In the genomic region with DNA sequence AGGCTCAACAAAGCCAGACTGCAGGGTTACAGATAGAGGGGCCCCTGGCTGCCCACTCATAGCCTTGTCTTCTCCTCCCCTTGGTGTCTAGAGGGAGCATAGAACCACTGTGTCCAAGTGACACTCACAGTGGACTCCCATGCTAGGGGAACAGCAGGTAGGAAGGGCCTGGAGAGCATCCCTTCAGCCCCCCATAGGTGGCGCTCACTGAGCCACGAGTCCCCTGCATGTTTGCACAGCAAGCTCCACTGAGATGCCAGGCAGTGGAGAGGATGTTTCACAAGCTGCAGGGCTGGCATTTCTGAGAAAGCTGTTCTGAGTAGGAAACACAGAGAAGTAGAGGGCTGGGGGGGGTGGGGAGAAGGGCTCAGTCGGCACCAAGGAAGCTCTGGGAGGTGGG, we compare ENCODE assay signal across 9 mouse cellular contexts. TPM values are rescaled to one million over a fixed set of nuclear protein-coding genes. Genes with fewer than 3 reads are reported as not detected.
DNase-seq lines count a peak whose midpoint lies in the region; ATAC-seq and TF ChIP-seq lines count a peak whose summit lies in the region.
"Had no signal": no experiment of that assay in that cellular context is flagged by ENCODE, and none has a peak within 500 bp of the region (broad histone marks: within the 10 kb centered on the region; RNA-seq: fewer than 3 reads in every experiment).

No protein-coding gene starts in this region.

- H3K4me2 ChIP-seq in heart, postnatal 0 days (ENCODE audit: low read depth, low read length): no peak overlapping the region

- peak; percentile 86 for TF ChIP-seq CTCF in ES-Bruce4 (IDR thresholded peaks at IDR 0.05; ENCODE audit: low read depth, low read length)
- peak; percentile 75 for TF ChIP-seq CTCF in heart, postnatal 0 days (IDR thresholded peaks at IDR 0.05; ENCODE audit: low read depth)
- TF ChIP-seq CTCF in layer of hippocampus, adult 2 months (conservative IDR thresholded peaks at IDR 0.05): peak; percentile 81

- no peak overlapping the region for H3K4me3 ChIP-seq in ES-Bruce4 (ENCODE audit: low read depth, low read length)
- H3K4me3 ChIP-seq in heart, postnatal 0 days (ENCODE audit: low read depth, low read length): no peak overlapping the region
- H3K4me3 ChIP-seq in layer of hippocampus, adult 2 months: no peak overlapping the region

- H3K27me3 ChIP-seq in ES-Bruce4 (ENCODE audit: control insufficient read depth, insufficient read depth, low read length, poor library complexity, severe bottlenecking): no peaks in the 10 kb centered on the region
- no peaks in the 10 kb centered on the region for H3K27me3 ChIP-seq in heart, postnatal 0 days (ENCODE audit: control insufficient read depth, insufficient read depth, low read length)

- no peaks in the 10 kb centered on the region for H3K36me3 ChIP-seq in ES-Bruce4 (ENCODE audit: control insufficient read depth, insufficient read depth, low read length, poor library complexity, severe bottlenecking)
- no peaks in the 10 kb centered on the region for H3K36me3 ChIP-seq in heart, postnatal 0 days (replicated peaks; ENCODE audit: control insufficient read depth, insufficient read depth, low read length)

- H3K9me3 ChIP-seq in ES-Bruce4 (replicated peaks; ENCODE audit: control insufficient read depth, insufficient read depth, low read length, poor library complexity, severe bottlenecking): no peaks in the 10 kb centered on the region
- no peaks in the 10 kb centered on the region for H3K9me3 ChIP-seq in heart, postnatal 0 days (replicated peaks; ENCODE audit: control insufficient read depth, low read length)

- 0 out of 2 replicates have a peak overlapping the region, but pooled peaks have one; percentile 2 for H3K9ac ChIP-seq in ES-Bruce4 (ENCODE audit: low read depth, poor library complexity, severe bottlenecking)
- H3K9ac ChIP-seq in heart, postnatal 0 days (replicated peaks; ENCODE audit: low read depth, low read length): no peak overlapping the region

- peak overlapping the region; percentile 47 for H3K27ac ChIP-seq in ES-Bruce4 (ENCODE audit: insufficient read depth, low read length)
- no peak overlapping the region for H3K27ac ChIP-seq in heart, postnatal 0 days (ENCODE audit: low read depth)
- H3K27ac ChIP-seq in layer of hippocampus, adult 2 months: no peak overlapping the region

- H3K4me1 ChIP-seq in ES-Bruce4 (ENCODE audit: control insufficient read depth, insufficient read depth, low read length): no peaks in the 10 kb centered on the region
- H3K4me1 ChIP-seq in heart, postnatal 0 days (ENCODE audit: control insufficient read depth, insufficient read depth): peaks cover 13% of the 10 kb centered on the region; the same call in 1 of the 2 replicates

- WGBS in heart, postnatal 0 days: 11% methylated on average over 3 of the region's 3 CpGs

- ATAC-seq in common myeloid progenitor, adult 5-6 weeks (replicated peaks; ENCODE audit: low read depth, poor library complexity, severe bottlenecking): peak; percentile 28
- peak; percentile 37; the same call in 1 of the 2 replicates for ATAC-seq in heart, postnatal 0 days (ENCODE audit: insufficient read depth, low read depth)

- TF ChIP-seq EP300 in ES-Bruce4 (IDR thresholded peaks at IDR 0.05; ENCODE audit: insufficient read depth, low read depth, low read length): no peak
- no peak for TF ChIP-seq EP300 in heart, postnatal 0 days (IDR thresholded peaks at IDR 0.05; ENCODE audit: low read depth)

- TF ChIP-seq POLR2A in ES-Bruce4 (IDR thresholded peaks at IDR 0.05; ENCODE audit: insufficient read depth, low read length): no peak

- DNase-seq in 416B (ENCODE audit: low read depth): peak; percentile 88
- DNase-seq in heart, postnatal 0 days (ENCODE audit: low spot score): peak; percentile 61
- DNase-seq in layer of hippocampus, adult 2 months (ENCODE audit: low spot score in 2 of 2): peak; percentile 61 to 71
- peak; percentile 90 for DNase-seq in lung, postnatal 36 days
- DNase-seq in right cerebral cortex, postnatal 25 days: peak; percentile 60
- DNase-seq in yolk sac, embryonic 10.5 days (ENCODE audit: low spot score): no peak

RNA-seq across cellular contexts. Expression of gene Ap1m1, which starts 32.5 kb away (rescaled TPM):
- 26.0 and 30.1 TPM in 2 replicates for polyA plus RNA-seq in ES-Bruce4 (2011; ENCODE audit: insufficient read depth, insufficient read length, low read depth, missing spikeins)
- 86.6 and 88.2 TPM in 2 replicates for total RNA-seq in common myeloid progenitor, adult 5-6 weeks (2017)
- 36.1 and 46.5 TPM in 2 replicates for total RNA-seq in heart, postnatal 0 days (2014; rRNA removed; ENCODE audit: low replicate concordance)
- 82.8 and 83.4 TPM in 2 replicates for polyA plus RNA-seq in heart, postnatal 0 days (2015; fragmentation: Nextera tagmentation; extraction: Ambion mirVana)
- 10 to 100 TPM; 93.4 to 95.1 TPM for total RNA-seq in layer of hippocampus, adult 2 months (2021)

RNA-seq across cellular contexts. Expression of gene Gm10282, which starts 32.7 kb away (rescaled TPM):
- 2.3 and 4.5 TPM in 2 replicates for polyA plus RNA-seq in ES-Bruce4 (2011; ENCODE audit: insufficient read depth, insufficient read length, low read depth, missing spikeins)
- 51.2 and 57.6 TPM in 2 replicates for total RNA-seq in common myeloid progenitor, adult 5-6 weeks (2017)
- 0.15 and 3.0 TPM in 2 replicates for total RNA-seq in heart, postnatal 0 days (2014; rRNA removed; ENCODE audit: low replicate concordance)
- polyA plus RNA-seq in heart, postnatal 0 days (2015; fragmentation: Nextera tagmentation; extraction: Ambion mirVana): 8.4 and 10.0 TPM in 2 replicates
- 1 to 10 TPM; 6.7 to 7.9 TPM for total RNA-seq in layer of hippocampus, adult 2 months (2021)

RNA-seq across cellular contexts. Expression of gene Klf2, which starts 46.5 kb away (rescaled TPM):
- 44.7 and 47.0 TPM in 2 replicates for polyA plus RNA-seq in ES-Bruce4 (2011; ENCODE audit: insufficient read depth, insufficient read length, low read depth, missing spikeins)
- total RNA-seq in common myeloid progenitor, adult 5-6 weeks (2017): 7.2 and 7.6 TPM in 2 replicates
- 21.9 and 32.9 TPM in 2 replicates for total RNA-seq in heart, postnatal 0 days (2014; rRNA removed; ENCODE audit: low replicate concordance)
- polyA plus RNA-seq in heart, postnatal 0 days (2015; fragmentation: Nextera tagmentation; extraction: Ambion mirVana): 17.7 and 21.3 TPM in 2 replicates
- 10 to 100 TPM in 1 of 2 experiments, 1 to 10 TPM in 1; 9.1 to 17.4 TPM for total RNA-seq in layer of hippocampus, adult 2 months (2021)

RNA-seq across cellular contexts. Expression of gene Fam32a, which starts 52.8 kb away (rescaled TPM):
- polyA plus RNA-seq in ES-Bruce4 (2011; ENCODE audit: insufficient read depth, insufficient read length, low read depth, missing spikeins): 45.1 and 50.4 TPM in 2 replicates
- 42.5 and 56.2 TPM in 2 replicates for total RNA-seq in common myeloid progenitor, adult 5-6 weeks (2017)
- 30.1 and 45.4 TPM in 2 replicates for total RNA-seq in heart, postnatal 0 days (2014; rRNA removed; ENCODE audit: low replicate concordance)
- 32.0 and 37.1 TPM in 2 replicates for polyA plus RNA-seq in heart, postnatal 0 days (2015; fragmentation: Nextera tagmentation; extraction: Ambion mirVana)
- total RNA-seq in layer of hippocampus, adult 2 months (2021): 10 to 100 TPM; 56.1 to 63.4 TPM

RNA-seq across cellular contexts. Expression of gene Gm11034, which starts 58.9 kb away (rescaled TPM):
- not detected in 2 replicates for polyA plus RNA-seq in ES-Bruce4 (2011; ENCODE audit: insufficient read depth, insufficient read length, low read depth, missing spikeins)
- total RNA-seq in common myeloid progenitor, adult 5-6 weeks (2017): not detected in 2 replicates
- not detected in 2 replicates for total RNA-seq in heart, postnatal 0 days (2014; rRNA removed; ENCODE audit: low replicate concordance)
- polyA plus RNA-seq in heart, postnatal 0 days (2015; fragmentation: Nextera tagmentation; extraction: Ambion mirVana): not detected in 2 replicates
- not detected for total RNA-seq in layer of hippocampus, adult 2 months (2021)
- total RNA-seq: layer of hippocampus, adult 8-10 months had no signal
